Mouse (Mus musculus): Measurements from ENCODE around the gene Ece1.

Ece1 gene

GRCm38 (mm10) chr4:137882663-137883062 is 20.6 kb downstream of the Ece1 start:
- DNase-seq (ENCODE audit: low read depth, low spot score), result no peak

GRCm38 (mm10) chr4:137883513-137884150 is 21.6 kb downstream of the Ece1 start:
- DNase-seq (ENCODE audit: low read depth, low spot score), result no peak

- DNase-seq (ENCODE audit: low read depth, low spot score), result no peak
These were observed 25.4 kb downstream of the Ece1 start for GRCm38 (mm10) chr4:137887337-137887992.

- no peak for DNase-seq (ENCODE audit: low read depth, low spot score)
These were observed 26.0 kb downstream of the Ece1 start for GRCm38 (mm10) chr4:137887993-137888388.

GRCm38 (mm10) chr4:137890596-137890995 is 28.6 kb downstream of the Ece1 start:
- no peak for DNase-seq (ENCODE audit: low read depth, low spot score)

- no peak for DNase-seq (ENCODE audit: low read depth, low spot score)
These were observed 29.6 kb downstream of the Ece1 start for GRCm38 (mm10) chr4:137891553-137892145.

GRCm38 (mm10) chr4:137892713-137893242 is 30.7 kb downstream of the Ece1 start:
- DNase-seq (ENCODE audit: low read depth, low spot score), result no peak

- no peak for DNase-seq (ENCODE audit: low read depth, low spot score)
These were observed 34.7 kb downstream of the Ece1 start for GRCm38 (mm10) chr4:137896612-137897297.

- DNase-seq (ENCODE audit: low read depth, low spot score), result no peak
These were observed 35.2 kb downstream of the Ece1 start for GRCm38 (mm10) chr4:137897298-137897612.

GRCm38 (mm10) chr4:137898490-137898889 is 36.5 kb downstream of the Ece1 start:
- no peak for DNase-seq (ENCODE audit: low read depth, low spot score)

GRCm38 (mm10) chr4:137902268-137902667 is 40.2 kb downstream of the Ece1 start:
- DNase-seq (ENCODE audit: low read depth, low spot score), result no peak

- no peak for DNase-seq (ENCODE audit: low read depth, low spot score)
These were observed 40.8 kb downstream of the Ece1 start for GRCm38 (mm10) chr4:137902873-137903272.

- no peak for DNase-seq (ENCODE audit: low read depth, low spot score)
These were observed 43.0 kb downstream of the Ece1 start for GRCm38 (mm10) chr4:137904956-137905551.

GRCm38 (mm10) chr4:137907979-137908378 is 45.9 kb downstream of the Ece1 start:
- DNase-seq (ENCODE audit: low read depth, low spot score), result no peak

GRCm38 (mm10) chr4:137908489-137908888 is 46.5 kb downstream of the Ece1 start:
- no peak for DNase-seq (ENCODE audit: low read depth, low spot score)

- no peak for DNase-seq (ENCODE audit: low read depth, low spot score)
These were observed 46.9 kb downstream of the Ece1 start for GRCm38 (mm10) chr4:137908915-137909314.

GRCm38 (mm10) chr4:137909471-137909870 is 47.4 kb downstream of the Ece1 start:
- DNase-seq (ENCODE audit: low read depth, low spot score), result no peak

- peak; percentile 68 for DNase-seq (ENCODE audit: low read depth, low spot score)
These were observed 48.5 kb downstream of the Ece1 start for GRCm38 (mm10) chr4:137910382-137911009.

GRCm38 (mm10) chr4:137911657-137912056 is 49.6 kb downstream of the Ece1 start:
- DNase-seq (ENCODE audit: low read depth, low spot score), result no peak

GRCm38 (mm10) chr4:137912768-137913305 is 50.8 kb downstream of the Ece1 start:
- DNase-seq (ENCODE audit: low read depth, low spot score), result no peak
